Mouse (Mus musculus): ENCODE data around the gene Tmem168.

GRCm38 (mm10) chr6:13603134-13603533 lies 4.8 kb downstream of the Tmem168 start:
- no peak for TF ChIP-seq POLR2A (IDR thresholded peaks at IDR 0.05; ENCODE audit: extremely low read depth, insufficient read depth, low read length)
- TF ChIP-seq CTCF (IDR thresholded peaks at IDR 0.05; ENCODE audit: low read depth, low read length), result no peak
